Mouse (Mus musculus): ENCODE results near the gene A3galt2.

DNA sequence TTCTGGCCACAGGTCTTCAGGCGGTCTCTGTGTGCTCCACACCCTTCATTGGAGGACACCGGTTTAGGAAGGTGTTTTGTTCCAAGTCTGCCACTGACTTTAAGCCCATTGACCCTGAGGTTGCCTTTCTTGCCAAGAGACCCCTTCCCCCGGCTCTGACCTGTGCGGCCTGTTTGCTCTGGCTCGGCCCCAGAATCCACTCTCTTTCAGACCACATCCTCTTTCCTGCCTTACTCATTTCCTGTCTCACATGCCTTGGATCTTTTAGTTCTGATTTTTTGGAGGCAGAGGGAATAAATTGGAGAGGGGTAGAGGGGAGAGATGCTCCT, 25.5 kb upstream of the A3galt2 start:
- TF ChIP-seq POLR2A (IDR thresholded peaks at IDR 0.05; ENCODE audit: borderline replicate concordance, low read depth, low read length) (no peak), CTCF (IDR thresholded peaks at IDR 0.05; ENCODE audit: low read depth, low read length) (no peak)
